Mouse (Mus musculus) spleen, adult 12 weeks (tissue): ENCODE measurements around the gene Prelid1.

Experiments used
- DNase-seq: peaks from one replicate; pipeline ENCODE4 v3.0.0; 2022; ENCODE audit warnings: low spot score

Gene Prelid1

GRCm38 (mm10) chr13:55332331-55332730, 12.0 kb downstream of the Prelid1 start:
- DNase-seq: no peak

GRCm38 (mm10) chr13:55335701-55336100, 15.4 kb downstream of the Prelid1 start:
- no peak for DNase-seq

GRCm38 (mm10) chr13:55337341-55337975, 17.2 kb downstream of the Prelid1 start:
- no peak for DNase-seq

GRCm38 (mm10) chr13:55338131-55339054, 18.1 kb downstream of the Prelid1 start:
- no peak for DNase-seq

- no peak for DNase-seq
These were observed 19.0 kb downstream of the Prelid1 start for GRCm38 (mm10) chr13:55339259-55339658.

- no peak for DNase-seq
These were observed 22.2 kb downstream of the Prelid1 start for GRCm38 (mm10) chr13:55342469-55342868.

- no peak for DNase-seq
These were observed 24.0 kb downstream of the Prelid1 start for GRCm38 (mm10) chr13:55344286-55344685.

- DNase-seq: no peak
These were observed 26.4 kb downstream of the Prelid1 start for GRCm38 (mm10) chr13:55346745-55347144.

GRCm38 (mm10) chr13:55361145-55361544, 40.8 kb downstream of the Prelid1 start:
- no peak for DNase-seq

GRCm38 (mm10) chr13:55361974-55362452, 41.7 kb downstream of the Prelid1 start:
- peak; percentile 17 for DNase-seq

- peak; percentile 92 for DNase-seq
These were observed 42.3 kb downstream of the Prelid1 start, which contains the start of gene Lman2 for GRCm38 (mm10) chr13:55362453-55363060. TSS of gene Lman2 (minus strand) at chr13:55362783.

- no peak for DNase-seq
These were observed 48.1 kb downstream of the Prelid1 start for GRCm38 (mm10) chr13:55368401-55368800.

- peak; percentile 56 for DNase-seq
These were observed 49.3 kb downstream of the Prelid1 start, which contains the start of gene Rgs14 for GRCm38 (mm10) chr13:55369531-55370114. TSS of gene Rgs14 (plus strand) at chr13:55369732.

- DNase-seq: no peak
These were observed 49.9 kb downstream of the Prelid1 start for GRCm38 (mm10) chr13:55370234-55370633.

- DNase-seq: no peak
These were observed 50.8 kb downstream of the Prelid1 start for GRCm38 (mm10) chr13:55371007-55371681.

GRCm38 (mm10) chr13:55371740-55372139, 51.4 kb downstream of the Prelid1 start:
- DNase-seq: no peak

GRCm38 (mm10) chr13:55374206-55374924, 54.1 kb downstream of the Prelid1 start:
- no peak for DNase-seq
